Mouse (Mus musculus): Measurements from ENCODE around the gene Cd248.

- TF ChIP-seq POLR2A (IDR thresholded peaks at IDR 0.05; ENCODE audit: control insufficient read depth, low read depth, low read length) (no peak), CTCF (IDR thresholded peaks at IDR 0.05; ENCODE audit: control insufficient read depth, insufficient read depth, insufficient replicate concordance, low read depth, low read length) (no peak)
Measured at GRCm38 (mm10) chr19:5051515-5051914, 16.4 kb upstream of the Cd248 start.

Data from testis, adult 2 months (tissue).